Mouse (Mus musculus): ENCODE measurements around the gene Syt8. TPM values are rescaled to one million over a fixed set of nuclear protein-coding genes. Genes with fewer than 3 reads are reported as not detected.
"Not testable (repeated sequence)": the region's sequence is repeated elsewhere in the genome, so short reads cannot be mapped to it uniquely, and the experiment has no call there.

Gene Syt8
- polyA plus RNA-seq, 1 experiment from 2014 or later, result not detected

DNA sequence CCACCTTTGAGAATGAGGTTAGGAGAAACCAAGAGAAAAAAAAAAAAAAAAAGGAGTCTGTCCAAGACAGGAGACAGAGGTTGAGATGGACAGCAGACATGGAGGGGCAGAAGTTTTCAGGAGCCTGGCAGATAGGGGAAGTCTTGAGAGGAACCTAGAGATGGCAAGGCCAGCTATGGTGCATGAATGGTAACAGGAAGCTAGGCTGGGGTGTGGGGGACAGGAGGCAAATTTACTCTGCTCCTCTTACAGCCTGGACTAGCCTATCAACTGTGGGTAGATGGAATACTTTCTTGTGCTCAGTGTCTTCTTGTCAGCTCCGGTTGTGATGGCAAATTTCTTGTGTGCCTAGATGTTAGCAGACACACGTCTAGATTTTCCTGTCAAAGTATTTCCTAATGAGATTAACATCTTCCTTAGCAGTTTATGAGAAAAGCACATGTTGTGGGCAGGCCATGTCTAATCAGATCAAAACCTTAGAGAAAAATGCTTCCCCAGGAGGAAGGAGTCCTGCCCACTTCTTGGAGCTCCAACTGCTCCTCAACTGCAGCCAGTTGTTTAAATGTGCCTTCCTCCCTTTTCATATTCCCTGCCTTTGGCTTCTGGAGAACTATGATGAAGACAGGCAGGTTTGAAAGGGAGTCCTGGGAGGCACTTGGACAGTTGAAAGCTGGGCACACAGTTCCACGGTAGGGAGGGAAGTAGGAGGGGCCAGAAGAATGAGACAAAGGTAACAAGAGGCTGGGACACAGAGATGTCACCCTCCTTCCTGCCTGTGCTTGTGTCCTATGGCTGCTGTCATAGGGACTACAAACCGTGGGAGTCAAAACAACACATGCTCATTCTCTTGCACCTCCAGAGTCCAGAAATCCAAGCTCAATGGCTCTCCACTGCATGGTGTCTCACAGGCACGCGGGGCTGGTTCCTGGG, 40.1 kb upstream of the Syt8 start:
- peaks cover 4% of the 10 kb centered on the region; the same call in 1 of the 2 replicates for H3K27me3 ChIP-seq
- H3K4me3 ChIP-seq, result no peak overlapping the region
- H3K9me3 ChIP-seq, result no peaks in the 10 kb centered on the region
- ATAC-seq (ENCODE audit: low FRiP score), result no peak
- no peak overlapping the region for H3K9ac ChIP-seq
- no peak overlapping the region for H3K27ac ChIP-seq
- H3K36me3 ChIP-seq, result no peaks in the 10 kb centered on the region
- H3K4me1 ChIP-seq (replicated peaks), result no peaks in the 10 kb centered on the region
- WGBS, result 68% methylated on average over 6 of the region's 6 CpGs
- H3K4me2 ChIP-seq, result no peak overlapping the region

DNA sequence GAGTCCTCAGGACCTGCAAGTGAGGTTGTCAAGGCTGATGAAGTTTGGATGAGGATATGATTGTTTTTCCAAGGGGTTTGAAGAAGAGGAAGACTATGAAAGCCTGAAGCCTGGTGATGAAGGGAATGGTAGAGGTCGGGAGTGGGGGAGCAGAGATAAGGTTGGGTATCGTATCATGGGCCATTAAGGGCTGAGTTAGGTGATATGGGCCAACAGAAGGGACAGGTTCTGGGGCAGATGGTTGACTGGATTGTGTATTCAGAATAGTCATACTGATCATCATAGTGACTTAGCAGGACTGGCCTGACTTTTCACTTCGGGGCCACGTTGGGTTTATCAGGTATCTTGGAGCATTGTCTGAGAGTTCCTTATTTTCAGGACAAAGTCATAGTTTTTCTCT, 39.2 kb upstream of the Syt8 start:
- no peak overlapping the region for H3K9ac ChIP-seq
- no peak overlapping the region for H3K27ac ChIP-seq
- no peak for ATAC-seq (ENCODE audit: low FRiP score)
- no peaks in the 10 kb centered on the region for H3K36me3 ChIP-seq
- WGBS, result 92% methylated on average over 4 of the region's 4 CpGs
- H3K4me2 ChIP-seq, result no peak overlapping the region
- H3K27me3 ChIP-seq, result no peaks in the 10 kb centered on the region
- H3K4me3 ChIP-seq, result no peak overlapping the region
- H3K9me3 ChIP-seq, result no peaks in the 10 kb centered on the region
- H3K4me1 ChIP-seq (replicated peaks), result no peaks in the 10 kb centered on the region

DNA sequence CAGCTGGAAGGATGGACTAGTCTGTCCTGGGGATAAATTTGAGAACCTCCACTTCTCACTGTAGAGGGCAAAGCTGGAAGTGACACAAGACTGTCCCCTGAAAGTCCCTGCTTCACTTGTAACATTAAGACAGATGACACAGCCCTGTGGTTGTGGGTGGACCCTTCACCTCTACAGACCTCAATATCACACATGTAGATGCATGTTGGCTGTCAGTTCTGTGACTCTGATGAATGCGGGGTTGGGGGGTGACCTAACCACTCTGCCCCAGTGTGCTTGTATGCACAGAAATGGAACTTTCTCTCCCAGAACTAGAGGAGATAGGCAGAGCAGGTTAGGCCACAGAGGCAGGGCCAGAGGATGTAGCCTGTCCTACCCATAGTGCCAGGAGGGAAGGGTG, 38.0 kb upstream of the Syt8 start:
- Histone ChIP-seq H3K4me1 (replicated peaks) (no peaks in the 10 kb centered on the region), H3K36me3 (no peaks in the 10 kb centered on the region), H3K9ac (no peak overlapping the region), H3K9me3 (no peaks in the 10 kb centered on the region), H3K27ac (no peak overlapping the region), H3K4me3 (no peak overlapping the region), H3K27me3 (no peaks in the 10 kb centered on the region), H3K4me2 (no peak overlapping the region)
- no peak for ATAC-seq (ENCODE audit: low FRiP score)
- 88% methylated on average over 1 of the region's 1 CpGs for WGBS

DNA sequence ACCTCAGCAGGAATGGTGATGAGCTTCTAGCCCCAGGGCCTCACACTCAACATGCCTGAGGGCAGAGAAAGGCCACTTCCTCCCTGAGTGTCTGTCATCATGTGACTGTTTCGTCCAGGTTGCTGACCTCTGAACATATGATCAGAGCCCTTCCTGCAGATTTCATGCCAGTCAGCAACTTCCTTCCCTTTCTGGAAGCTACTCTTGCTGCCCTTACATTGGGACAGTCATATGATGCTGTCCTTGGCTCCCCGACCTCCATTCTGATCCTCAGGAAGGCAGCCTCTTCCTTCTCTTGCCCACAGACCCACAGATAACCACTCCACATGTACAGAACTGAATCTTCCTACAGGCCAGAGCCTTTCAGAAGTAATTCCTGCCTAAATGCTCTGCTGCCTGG, 36.6 kb upstream of the Syt8 start:
- H3K36me3 ChIP-seq, result no peaks in the 10 kb centered on the region
- no peaks in the 10 kb centered on the region for H3K4me1 ChIP-seq (replicated peaks)
- H3K4me2 ChIP-seq, result no peak overlapping the region
- no peak overlapping the region for H3K4me3 ChIP-seq
- no peaks in the 10 kb centered on the region for H3K9me3 ChIP-seq
- 78% methylated on average over 2 of the region's 2 CpGs for WGBS
- no peak for ATAC-seq (ENCODE audit: low FRiP score)
- H3K27me3 ChIP-seq, result no peaks in the 10 kb centered on the region
- H3K9ac ChIP-seq, result no peak overlapping the region
- H3K27ac ChIP-seq, result no peak overlapping the region

- Histone ChIP-seq H3K4me1 (replicated peaks) (no peaks in the 10 kb centered on the region), H3K27ac (no peak overlapping the region), H3K9me3 (no peaks in the 10 kb centered on the region), H3K4me2 (no peak overlapping the region), H3K9ac (no peak overlapping the region), H3K4me3 (no peak overlapping the region), H3K36me3 (no peaks in the 10 kb centered on the region), H3K27me3 (no peaks in the 10 kb centered on the region)
- no peak for ATAC-seq (ENCODE audit: low FRiP score)
- WGBS, result 82% methylated on average over 1 of the region's 1 CpGs
These were observed 35.4 kb upstream of the Syt8 start for GRCm38 (mm10) chr7:142399250-142399649.

GRCm38 (mm10) chr7:142400112-142400749, 34.4 kb upstream of the Syt8 start:
- Histone ChIP-seq H3K9me3 (no peaks in the 10 kb centered on the region), H3K27ac (no peak overlapping the region), H3K9ac (no peak overlapping the region), H3K27me3 (no peaks in the 10 kb centered on the region), H3K4me3 (no peak overlapping the region), H3K4me1 (replicated peaks) (no peaks in the 10 kb centered on the region), H3K36me3 (no peaks in the 10 kb centered on the region), H3K4me2 (no peak overlapping the region)
- no peak for ATAC-seq (ENCODE audit: low FRiP score)
- 80% methylated on average over 7 of the region's 7 CpGs for WGBS

DNA sequence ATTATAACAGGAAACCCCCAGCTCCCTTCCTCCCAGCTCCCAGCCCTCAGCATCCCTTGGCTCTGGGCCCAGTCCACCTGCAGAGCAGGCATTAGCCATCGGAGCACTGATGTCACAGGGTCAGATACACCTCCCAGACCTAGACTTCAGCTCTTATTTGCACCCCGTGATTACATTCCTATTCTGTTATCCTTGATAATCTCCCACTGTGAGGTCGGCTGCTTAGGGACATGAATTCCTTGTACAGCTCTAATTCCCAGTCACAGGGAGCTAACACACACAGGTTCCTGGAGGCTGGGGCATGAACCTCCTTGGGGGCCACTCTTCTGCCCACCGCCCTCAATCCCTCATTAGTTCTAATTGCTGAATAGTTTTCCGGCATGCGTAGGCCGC, 33.9 kb upstream of the Syt8 start:
- 63% methylated on average over 7 of the region's 7 CpGs for whole genome bisulfite sequencing
- ATAC-seq (ENCODE audit: low FRiP score), result no peak
- no peaks in the 10 kb centered on the region for H3K4me1 ChIP-seq (replicated peaks)
- no peaks in the 10 kb centered on the region for H3K27me3 ChIP-seq
- no peak overlapping the region for H3K27ac ChIP-seq
- H3K9me3 ChIP-seq, result no peaks in the 10 kb centered on the region
- no peaks in the 10 kb centered on the region for H3K36me3 ChIP-seq
- no peak overlapping the region for H3K4me3 ChIP-seq
- H3K9ac ChIP-seq, result no peak overlapping the region
- H3K4me2 ChIP-seq, result no peak overlapping the region

- H3K4me2 ChIP-seq, result no peak overlapping the region
- no peaks in the 10 kb centered on the region for H3K4me1 ChIP-seq (replicated peaks)
- H3K9me3 ChIP-seq, result no peaks in the 10 kb centered on the region
- no peak for ATAC-seq (ENCODE audit: low FRiP score)
- H3K9ac ChIP-seq, result no peak overlapping the region
- 85% methylated on average over 4 of the region's 4 CpGs for WGBS
- no peaks in the 10 kb centered on the region for H3K27me3 ChIP-seq
- H3K4me3 ChIP-seq, result no peak overlapping the region
- no peak overlapping the region for H3K27ac ChIP-seq
- no peaks in the 10 kb centered on the region for H3K36me3 ChIP-seq
These were observed 31.1 kb upstream of the Syt8 start for GRCm38 (mm10) chr7:142403591-142403990.

DNA sequence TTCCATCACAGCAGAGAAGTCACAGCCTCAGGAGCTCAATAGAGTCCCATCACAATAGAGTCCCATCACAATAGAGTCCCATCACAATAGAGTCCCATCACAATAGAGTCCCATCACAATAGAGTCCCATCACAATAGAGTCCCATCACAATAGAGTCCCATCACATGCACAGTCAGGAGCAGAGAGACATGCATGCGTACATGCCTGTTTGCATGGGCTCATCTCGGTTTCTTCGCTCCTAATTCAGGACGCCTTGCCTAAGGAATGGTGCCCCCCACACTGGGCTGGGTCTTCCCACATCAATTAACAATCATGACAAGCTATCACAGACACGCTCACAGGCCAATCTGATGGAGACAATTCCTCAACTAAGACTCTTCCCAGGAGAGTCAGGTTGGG, 29.5 kb upstream of the Syt8 start:
- WGBS, result 82% methylated on average over 5 of the region's 5 CpGs
- H3K9ac ChIP-seq; H3K4me1 ChIP-seq (replicated peaks); H3K9me3 ChIP-seq; H3K4me2 ChIP-seq; H3K4me3 ChIP-seq; H3K27ac ChIP-seq; H3K27me3 ChIP-seq; ATAC-seq (ENCODE audit: low FRiP score); H3K36me3 ChIP-seq: not testable (repeated sequence)

GRCm38 (mm10) chr7:142407935-142408334, 26.7 kb upstream of the Syt8 start:
- H3K4me1 ChIP-seq (replicated peaks), result no peaks in the 10 kb centered on the region
- H3K36me3 ChIP-seq, result no peaks in the 10 kb centered on the region
- no peaks in the 10 kb centered on the region for H3K27me3 ChIP-seq
- H3K4me3 ChIP-seq, result no peak overlapping the region
- no peak overlapping the region for H3K9ac ChIP-seq
- ATAC-seq (ENCODE audit: low FRiP score), result no peak
- H3K4me2 ChIP-seq, result no peak overlapping the region
- no peak overlapping the region for H3K27ac ChIP-seq
- H3K9me3 ChIP-seq, result no peaks in the 10 kb centered on the region
- 78% methylated on average over 4 of the region's 4 CpGs for WGBS

GRCm38 (mm10) chr7:142408686-142409085, 26.0 kb upstream of the Syt8 start:
- ATAC-seq (ENCODE audit: low FRiP score), result no peak
- H3K27me3 ChIP-seq, result no peaks in the 10 kb centered on the region
- 94% methylated on average over 8 of the region's 8 CpGs for whole genome bisulfite sequencing
- H3K9ac ChIP-seq, result no peak overlapping the region
- no peak overlapping the region for H3K4me2 ChIP-seq
- H3K4me1 ChIP-seq (replicated peaks), result no peaks in the 10 kb centered on the region
- H3K9me3 ChIP-seq, result no peaks in the 10 kb centered on the region
- no peak overlapping the region for H3K4me3 ChIP-seq
- no peaks in the 10 kb centered on the region for H3K36me3 ChIP-seq
- no peak overlapping the region for H3K27ac ChIP-seq

- WGBS, result 82% methylated on average over 3 of the region's 3 CpGs
- no peaks in the 10 kb centered on the region for H3K36me3 ChIP-seq
These were observed 25.0 kb upstream of the Syt8 start for GRCm38 (mm10) chr7:142409603-142410002.

GRCm38 (mm10) chr7:142413285-142413684, 21.4 kb upstream of the Syt8 start:
- Histone ChIP-seq H3K4me1 (replicated peaks) (no peaks in the 10 kb centered on the region), H3K36me3 (no peaks in the 10 kb centered on the region), H3K4me3 (no peak overlapping the region), H3K9ac (no peak overlapping the region), H3K9me3 (no peaks in the 10 kb centered on the region), H3K27ac (no peak overlapping the region), H3K4me2 (no peak overlapping the region), H3K27me3 (no peaks in the 10 kb centered on the region)
- 93% methylated on average over 6 of the region's 6 CpGs for WGBS
- ATAC-seq (ENCODE audit: low FRiP score), result no peak

More at GRCm38 (mm10) chr7:142409603-142410002, 25.0 kb upstream of the Syt8 start:
- Histone ChIP-seq H3K4me3 (no peak overlapping the region), H3K9ac (no peak overlapping the region), H3K27ac (no peak overlapping the region), H3K27me3 (no peaks in the 10 kb centered on the region), H3K4me2 (no peak overlapping the region), H3K9me3 (no peaks in the 10 kb centered on the region), H3K4me1 (replicated peaks) (no peaks in the 10 kb centered on the region)
- no peak for ATAC-seq (ENCODE audit: low FRiP score)
